Mouse (Mus musculus) liver, adult 10 weeks (tissue): Measurements from ENCODE around the gene Tubgcp3. TPM values are rescaled to one million over a fixed set of nuclear protein-coding genes. Genes with fewer than 3 reads are reported as not detected.

Source experiments
- polyA plus RNA-seq: library from polyadenylated mRNA; stranded (reverse); fragments of 350-450 nt; fragmentation: Illumina TruSeq; extraction: RNeasy Lipid Tissue Mini Kit (QIAGEN cat#74804); gene quantifications from one replicate; pipeline ENCODE4 v1.2.3, GENCODE M21; 2014; ENCODE audit warnings: low read depth, low replicate concordance

The Tubgcp3 gene
- 9.0 TPM for polyA plus RNA-seq

DNA sequence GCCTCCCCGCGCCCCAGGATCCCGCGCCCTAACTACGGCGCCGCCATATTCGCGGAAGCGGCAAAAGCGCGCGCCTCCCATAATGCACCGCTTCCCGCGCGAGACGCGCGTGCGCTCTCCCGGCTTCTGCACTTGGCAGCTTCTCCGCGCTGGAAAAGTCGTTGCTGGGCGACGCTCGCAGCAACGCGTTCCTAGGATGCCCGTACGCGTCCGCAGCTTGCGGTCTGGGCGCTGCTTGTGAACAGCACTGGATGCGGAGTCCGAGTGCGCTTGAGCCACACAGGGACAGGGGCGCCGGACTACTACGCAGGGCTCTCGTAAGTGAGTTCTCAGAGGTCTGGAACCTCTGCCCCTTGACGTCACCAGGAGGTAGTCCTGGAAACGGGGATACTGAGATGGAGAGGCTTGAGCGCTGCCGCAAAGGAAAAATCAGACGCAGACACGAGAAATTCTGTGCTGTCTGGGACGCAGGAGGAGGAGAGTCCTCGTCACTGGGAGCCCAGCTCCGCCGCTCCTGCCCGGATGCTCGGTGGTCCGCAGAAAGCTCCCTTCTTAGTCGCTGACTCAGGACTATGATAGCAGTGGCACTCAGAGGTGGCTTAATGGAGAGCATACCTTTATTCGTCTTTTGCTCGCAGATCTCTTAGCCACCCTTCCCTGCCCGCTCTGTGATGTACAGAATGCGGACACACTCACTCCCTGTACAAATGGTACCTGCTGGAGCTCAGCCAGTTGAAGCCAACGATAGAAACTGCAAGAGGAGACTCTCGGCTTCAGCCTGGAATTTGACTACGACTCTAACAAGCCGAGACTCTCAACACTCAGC is at the start of gene Tubgcp3:
Tubgcp3 (minus strand) TSS at position 193 of the 826 bp plus-strand sequence.

DNA sequence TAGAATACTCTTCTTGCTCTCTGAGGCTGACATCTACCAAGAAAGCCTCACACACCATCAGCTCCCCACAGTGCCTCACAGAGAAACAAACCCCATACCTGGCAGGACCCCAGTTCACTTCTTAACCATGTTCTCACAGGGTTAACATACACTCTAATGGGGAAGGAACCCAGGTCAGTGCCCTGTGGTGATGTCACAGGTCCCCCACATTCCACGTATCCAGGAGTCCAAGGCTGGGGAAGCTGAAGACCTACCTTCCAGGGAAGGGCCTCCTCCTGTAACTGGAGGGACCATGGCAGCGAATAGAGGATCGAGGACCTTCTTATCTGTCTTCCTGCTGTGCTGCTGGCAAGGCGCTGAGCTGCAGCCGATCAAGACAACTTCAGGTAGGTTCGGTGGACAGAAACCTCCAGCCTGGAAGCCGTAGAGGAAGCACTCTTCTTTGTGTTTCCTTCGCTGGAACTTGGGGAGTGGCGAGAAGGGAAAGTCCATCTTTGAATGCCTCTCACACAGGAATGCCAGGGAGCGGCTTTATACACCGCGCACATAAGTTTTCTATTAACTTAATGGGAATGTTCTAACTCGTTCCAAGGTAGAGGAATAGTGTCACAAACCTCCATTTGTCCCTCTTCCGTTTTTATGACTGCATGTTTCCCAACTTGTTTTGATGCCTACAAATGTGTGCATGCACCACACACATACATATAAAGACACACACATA is 99.1 kb downstream of the Tubgcp3 start, which contains the start of gene Spaca7:
Spaca7 (plus strand) TSS at position 216 of the 721 bp plus-strand sequence.

Other genes starting within 250 kb of the Tubgcp3 start
- not detected for gene Spaca7, start 99.2 kb downstream of the Tubgcp3 start, polyA plus RNA-seq
- gene Atp11a, start 84.8 kb upstream of the Tubgcp3 start, polyA plus RNA-seq = 1.8 TPM
- not detected for gene Mcf2l, start 201.6 kb upstream of the Tubgcp3 start, polyA plus RNA-seq